Mouse (Mus musculus) embryonic facial prominence, embryonic 15.5 days (tissue): Measurements from ENCODE around the gene Gpt2. TPM values are rescaled to one million over a fixed set of nuclear protein-coding genes. Genes with fewer than 3 reads are reported as not detected.

Source experiments
- ATAC-seq: fragments of 200-750 bp; cut with Nextera tagmentation; 2 replicates; pipeline ENCODE4 v1.8.0; 2017; ENCODE audit warnings: low read depth, moderate TSS enrichment; ENCODE audit not compliant: insufficient number of reproducible peaks, low FRiP score, low TSS enrichment
- H3K27ac ChIP-seq: fragments of 300-500 bp; sonication (generic); replicated peaks from 2 replicates; pipeline ENCODE4 v1.5.1; 2015; ENCODE audit warnings: mild to moderate bottlenecking, inconsistent platforms
- H3K27me3 ChIP-seq: fragments of 300-500 bp; sonication (generic); 2 replicates; pipeline ENCODE4 v1.6.1; 2015; ENCODE audit warnings: inconsistent platforms
- H3K36me3 ChIP-seq: fragments of 300-500 bp; sonication (generic); 2 replicates; pipeline ENCODE4 v1.6.1; 2015; ENCODE audit warnings: mild to moderate bottlenecking, inconsistent platforms
- H3K4me1 ChIP-seq: fragments of 300-500 bp; sonication (generic); 2 replicates; pipeline ENCODE4 v1.6.1; 2015; ENCODE audit warnings: inconsistent platforms
- H3K4me2 ChIP-seq: fragments of 300-500 bp; sonication (generic); replicated peaks from 2 replicates; pipeline ENCODE4 v1.6.1; 2015; ENCODE audit warnings: mild to moderate bottlenecking, inconsistent platforms
- H3K4me3 ChIP-seq: fragments of 300-500 bp; sonication (generic); replicated peaks from 2 replicates; pipeline ENCODE4 v1.5.1; 2015; ENCODE audit warnings: mild to moderate bottlenecking, inconsistent platforms
- H3K9ac ChIP-seq: fragments of 300-500 bp; sonication (generic); 2 replicates; pipeline ENCODE4 v1.6.1; 2015; ENCODE audit warnings: inconsistent platforms
- H3K9me3 ChIP-seq: fragments of 300-500 bp; sonication (generic); replicated peaks from 2 replicates; pipeline ENCODE4 v1.6.1; 2016; ENCODE audit warnings: inconsistent platforms
- WGBS: fragments of 180-500 bp; shearing (Covaris S2); methylation state at CpG from one replicate; pipeline ENCODE4 v1.1.7; 2015; 5-methylcytosine and 5-hydroxymethylcytosine counted together
- polyA plus RNA-seq: library from polyadenylated mRNA; unstranded; fragments of >200 nt; fragmentation: Nextera tagmentation; extraction: Ambion mirVana; gene quantifications from 2 replicates; pipeline ENCODE4 v1.2.1, GENCODE M21; 2015

The Gpt2 gene
- polyA plus RNA-seq, 1 experiment from 2014 or later: 34.2 TPM

DNA sequence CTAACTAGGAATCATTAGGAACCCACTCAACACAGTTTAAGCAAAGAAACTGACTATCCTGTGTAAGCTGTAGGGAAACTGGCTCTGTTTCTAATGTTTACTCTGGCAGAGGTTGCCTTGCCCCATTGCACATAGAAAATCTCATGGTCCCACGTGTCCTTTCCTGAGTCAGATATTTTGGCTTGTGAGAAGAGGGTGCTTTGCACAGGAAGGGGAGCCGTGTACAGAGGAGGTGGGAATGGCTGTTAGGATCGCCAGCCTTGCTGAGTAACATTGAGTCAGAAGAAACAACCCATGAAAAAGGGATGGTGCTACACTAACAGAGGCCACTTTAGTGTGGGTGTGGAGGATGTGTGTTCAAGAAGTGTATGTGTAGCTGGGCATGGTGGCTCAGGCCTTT lies 36.6 kb downstream of the Gpt2 start:
- no peak overlapping the region for H3K4me2 ChIP-seq

DNA sequence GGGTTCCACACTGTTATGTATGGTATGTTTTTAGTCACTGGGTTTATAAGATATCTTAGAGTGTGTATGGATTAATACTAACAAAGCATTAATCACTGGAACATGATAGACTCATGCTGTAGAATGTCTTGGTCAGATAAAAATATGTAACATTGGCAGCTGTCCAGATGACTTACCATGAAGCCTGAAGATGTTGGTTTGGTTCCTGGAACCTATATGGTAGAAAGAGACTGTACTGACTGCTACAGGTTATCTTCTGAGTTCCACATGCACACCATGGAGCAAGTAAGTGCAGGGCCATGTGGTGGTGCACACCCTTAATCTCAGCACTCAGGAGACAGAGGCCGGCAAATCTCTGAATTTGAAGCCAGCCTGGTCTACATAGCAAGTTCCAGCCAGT lies 38.3 kb downstream of the Gpt2 start:
- H3K4me2 ChIP-seq: no peak overlapping the region
- H3K4me1 ChIP-seq: no peaks in the 10 kb centered on the region
- no peaks in the 10 kb centered on the region for H3K27me3 ChIP-seq
- no peak overlapping the region for H3K27ac ChIP-seq
- WGBS: 90% methylated on average over 1 of the region's 1 CpGs
- H3K4me3 ChIP-seq: no peak overlapping the region
- peaks cover 17% of the 10 kb centered on the region for H3K36me3 ChIP-seq
- ATAC-seq: no peak
- no peak overlapping the region for H3K9ac ChIP-seq
- no peaks in the 10 kb centered on the region for H3K9me3 ChIP-seq

More for the DNA sequence above, 36.6 kb downstream of the Gpt2 start:
- Histone ChIP-seq H3K4me3 (no peak overlapping the region), H3K9me3 (no peaks in the 10 kb centered on the region), H3K36me3 (peaks cover 14% of the 10 kb centered on the region; the same call in 1 of the 2 replicates), H3K4me1 (no peaks in the 10 kb centered on the region), H3K27ac (no peak overlapping the region), H3K27me3 (no peaks in the 10 kb centered on the region), H3K9ac (no peak overlapping the region)
- 73% methylated on average over 3 of the region's 3 CpGs for WGBS
- ATAC-seq: no peak

DNA sequence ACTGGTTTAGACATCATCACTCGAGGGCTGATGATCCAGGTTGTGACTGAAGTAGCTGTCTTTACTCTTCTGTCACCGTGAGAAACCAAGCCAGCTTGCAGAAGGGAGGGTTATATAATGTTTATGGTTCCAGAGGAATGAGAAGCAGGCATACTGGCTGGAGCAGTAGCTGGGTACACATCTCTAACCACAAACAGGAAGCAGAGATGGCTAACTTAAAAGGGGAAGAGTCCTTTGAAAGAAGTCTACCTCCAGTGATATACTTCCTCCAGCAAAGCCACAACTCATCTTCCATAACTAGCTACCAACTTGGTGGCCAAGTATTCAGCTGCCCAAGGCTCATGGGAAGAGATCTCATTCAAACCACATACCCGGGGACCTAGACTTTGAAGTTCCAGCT lies 39.1 kb downstream of the Gpt2 start:
- Histone ChIP-seq H3K4me3 (no peak overlapping the region), H3K9me3 (no peaks in the 10 kb centered on the region), H3K4me2 (no peak overlapping the region), H3K27ac (no peak overlapping the region), H3K4me1 (no peaks in the 10 kb centered on the region), H3K9ac (no peak overlapping the region), H3K36me3 (peaks cover 20% of the 10 kb centered on the region), H3K27me3 (no peaks in the 10 kb centered on the region)
- no peak for ATAC-seq
- WGBS: 89% methylated on average over 3 of the region's 3 CpGs

DNA sequence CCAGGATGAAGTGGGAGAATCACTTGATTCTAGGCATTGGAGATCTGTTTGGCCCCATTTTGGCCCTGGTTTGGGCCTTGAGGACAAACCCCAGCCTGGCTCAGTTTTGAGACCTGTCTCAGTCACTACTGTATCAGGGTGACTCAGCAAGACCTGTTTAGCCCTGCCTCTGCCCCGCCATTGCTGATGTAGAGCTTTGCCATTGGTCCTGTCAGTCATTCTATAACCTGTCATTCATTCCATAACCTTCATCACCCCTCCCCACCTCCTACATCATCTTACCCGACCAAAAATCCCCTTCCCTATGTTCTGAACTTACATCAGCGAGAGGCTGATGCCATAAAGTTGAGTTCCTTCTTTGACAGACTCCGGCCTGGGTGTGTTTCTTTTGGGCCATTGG lies 40.5 kb downstream of the Gpt2 start:
- Histone ChIP-seq H3K27ac (no peak overlapping the region), H3K36me3 (peaks cover 28% of the 10 kb centered on the region), H3K4me3 (no peak overlapping the region)

DNA sequence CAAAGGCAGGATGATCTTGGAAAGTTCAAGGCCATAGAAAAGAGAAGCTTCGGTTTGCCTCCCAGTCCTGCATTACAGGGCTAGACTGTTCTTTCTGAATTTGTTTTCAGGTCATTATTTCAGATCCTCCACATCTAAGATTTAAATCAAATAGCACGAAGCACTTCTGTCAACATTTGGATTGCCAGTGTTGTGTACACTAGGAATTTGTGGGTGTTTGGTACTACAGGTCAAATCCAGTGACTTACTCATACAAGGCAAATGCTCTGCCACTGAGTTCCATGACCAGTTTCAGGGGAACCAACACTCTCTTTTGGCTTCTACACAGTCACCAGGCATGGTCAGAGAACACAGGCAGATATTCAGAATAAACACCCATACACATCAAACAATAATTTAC lies 41.1 kb downstream of the Gpt2 start:
- H3K27me3 ChIP-seq: no peaks in the 10 kb centered on the region
- peaks cover 34% of the 10 kb centered on the region for H3K36me3 ChIP-seq
- no peak overlapping the region for H3K4me2 ChIP-seq
- H3K9me3 ChIP-seq: no peaks in the 10 kb centered on the region
- no peaks in the 10 kb centered on the region for H3K4me1 ChIP-seq
- ATAC-seq: no peak
- H3K9ac ChIP-seq: no peak overlapping the region
- H3K4me3 ChIP-seq: no peak overlapping the region
- peak overlapping the region; percentile 51; the same call in 1 of the 2 replicates for H3K27ac ChIP-seq
- WGBS: 91% methylated on average over 2 of the region's 2 CpGs

More for the DNA sequence above, 40.5 kb downstream of the Gpt2 start:
- no peak overlapping the region for H3K9ac ChIP-seq
- H3K4me1 ChIP-seq: no peaks in the 10 kb centered on the region
- 81% methylated on average over 4 of the region's 4 CpGs for WGBS
- H3K27me3 ChIP-seq: no peaks in the 10 kb centered on the region
- no peak for ATAC-seq
- no peaks in the 10 kb centered on the region for H3K9me3 ChIP-seq
- no peak overlapping the region for H3K4me2 ChIP-seq

DNA sequence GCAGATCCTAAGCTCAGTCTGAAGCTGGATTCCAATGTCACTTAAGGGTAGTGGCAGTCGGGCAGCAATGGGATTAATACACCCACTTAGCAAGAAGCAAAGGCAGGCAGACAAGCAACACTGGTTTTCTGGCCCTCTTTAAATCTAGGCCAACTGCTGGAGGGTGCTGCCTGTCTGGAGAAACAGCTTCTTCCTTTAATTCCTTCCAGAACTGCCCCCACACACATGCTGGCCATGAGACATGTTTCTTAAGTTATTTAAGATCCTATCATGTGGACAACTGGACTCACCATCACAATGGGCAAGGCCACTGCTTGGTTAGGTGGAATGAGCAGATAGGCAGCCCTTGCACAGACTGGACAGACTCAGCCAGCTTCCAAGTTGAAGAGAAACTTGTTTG lies 41.8 kb downstream of the Gpt2 start:
- Histone ChIP-seq H3K27ac (peak overlapping the region; percentile 51; the same call in 1 of the 2 replicates), H3K4me3 (no peak overlapping the region), H3K4me2 (no peak overlapping the region), H3K9me3 (no peaks in the 10 kb centered on the region), H3K9ac (no peak overlapping the region), H3K27me3 (no peaks in the 10 kb centered on the region), H3K4me1 (no peaks in the 10 kb centered on the region), H3K36me3 (peaks cover 41% of the 10 kb centered on the region)
- WGBS: 45% methylated on average over 1 of the region's 1 CpGs
- ATAC-seq: no peak

DNA sequence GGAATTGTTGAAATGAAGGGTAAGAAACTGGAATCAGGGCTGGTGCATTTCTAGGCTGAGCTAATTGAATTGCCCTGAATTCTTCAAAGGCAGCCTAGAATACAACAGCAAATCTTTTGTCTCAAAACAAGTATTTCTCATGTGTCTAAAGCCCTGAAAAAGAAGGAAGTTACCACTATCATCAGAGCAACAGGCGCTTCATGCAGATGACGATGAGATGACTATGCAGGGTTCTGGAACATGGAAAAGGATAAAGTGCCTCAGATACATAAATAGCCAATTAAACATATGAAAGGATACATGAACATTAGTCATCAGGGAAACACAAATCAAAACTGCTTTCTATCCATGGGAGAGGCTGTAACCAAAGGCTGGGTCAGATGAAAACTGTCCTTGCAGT lies 44.0 kb downstream of the Gpt2 start:
- no peak for ATAC-seq
- no peak overlapping the region for H3K9ac ChIP-seq
- no peaks in the 10 kb centered on the region for H3K27me3 ChIP-seq
- peaks cover 53% of the 10 kb centered on the region for H3K36me3 ChIP-seq
- no peak overlapping the region for H3K27ac ChIP-seq
- H3K4me1 ChIP-seq: no peaks in the 10 kb centered on the region
- WGBS: 95% methylated on average over 2 of the region's 2 CpGs
- H3K9me3 ChIP-seq: no peaks in the 10 kb centered on the region
- H3K4me2 ChIP-seq: no peak overlapping the region
- H3K4me3 ChIP-seq: no peak overlapping the region

DNA sequence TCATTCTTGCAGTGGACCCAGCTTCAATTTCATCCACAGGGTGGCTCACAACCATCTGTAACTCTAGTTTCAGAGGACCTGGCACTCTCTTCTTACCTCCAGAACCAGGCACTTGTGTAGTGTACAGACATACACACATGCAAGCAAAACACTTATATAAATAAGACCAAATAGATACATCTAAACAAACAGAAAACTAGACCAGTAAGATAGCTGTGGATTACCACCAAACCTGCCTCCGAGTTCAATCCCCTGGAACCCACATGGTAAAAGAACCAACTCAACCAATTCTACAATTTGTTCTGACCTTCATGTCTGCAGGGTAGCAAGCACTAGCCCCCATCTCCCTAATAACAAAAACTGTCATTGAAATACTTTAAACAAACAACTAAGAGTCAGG lies 59.6 kb downstream of the Gpt2 start:
- 89% methylated on average over 1 of the region's 1 CpGs for WGBS
- H3K9me3 ChIP-seq: no peaks in the 10 kb centered on the region
- H3K4me1 ChIP-seq: peaks cover 5% of the 10 kb centered on the region; the same call in 1 of the 2 replicates
- peaks cover 39% of the 10 kb centered on the region for H3K36me3 ChIP-seq
- no peak for ATAC-seq
- no peak overlapping the region for H3K27ac ChIP-seq
- H3K4me3 ChIP-seq: no peak overlapping the region
- no peak overlapping the region for H3K9ac ChIP-seq
- H3K4me2 ChIP-seq: no peak overlapping the region
- H3K27me3 ChIP-seq: no peaks in the 10 kb centered on the region

DNA sequence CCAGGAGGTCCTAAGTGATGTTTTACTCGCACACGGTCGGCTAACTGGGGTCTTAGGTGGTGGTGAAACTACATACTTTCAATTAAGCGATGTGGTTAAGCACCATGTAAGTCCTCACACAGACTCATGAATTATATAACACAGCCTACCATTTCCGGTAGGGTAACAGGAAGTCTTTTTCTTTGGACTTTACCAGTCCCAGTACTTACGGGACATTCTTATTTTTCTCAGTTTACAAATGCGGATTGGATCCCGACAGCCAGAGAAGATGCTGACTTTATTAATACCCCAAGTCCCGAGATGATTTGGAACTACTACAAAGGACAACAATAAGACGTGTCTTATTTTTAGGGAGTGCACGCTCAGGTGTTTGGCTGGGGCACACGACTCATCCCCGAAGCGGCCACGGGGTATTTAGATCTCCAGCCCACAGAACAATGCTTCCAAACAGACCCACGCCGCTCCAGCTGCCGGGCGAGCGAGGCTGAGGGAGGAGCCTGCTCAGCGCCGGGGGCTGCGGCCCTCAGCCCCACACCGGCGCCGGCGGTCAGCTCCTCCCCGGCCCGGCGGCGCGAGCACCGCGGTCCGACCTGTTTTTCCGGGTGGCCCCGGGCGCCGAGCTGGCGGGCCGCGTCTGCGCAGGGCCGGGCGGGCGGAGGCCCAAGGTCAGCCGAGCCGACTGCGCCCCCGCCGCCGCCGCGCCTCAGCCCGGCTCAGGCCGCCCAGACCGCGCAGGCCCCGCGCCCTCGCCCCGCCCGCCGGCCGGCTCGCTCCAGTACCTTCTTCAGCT lies 62.2 kb downstream of the Gpt2 start:
- Histone ChIP-seq H3K27ac (peak overlapping the region; percentile 95), H3K4me3 (peak overlapping the region; percentile 93), H3K27me3 (no peaks in the 10 kb centered on the region), H3K9me3 (no peaks in the 10 kb centered on the region), H3K4me2 (peak overlapping the region; percentile 66), H3K9ac (peak overlapping the region; percentile 92), H3K36me3 (peaks cover 18% of the 10 kb centered on the region), H3K4me1 (peaks cover 5% of the 10 kb centered on the region; the same call in 1 of the 2 replicates)
- under 1% methylated on average over 61 of the region's 66 CpGs for WGBS
- peak; percentile 86 for ATAC-seq

DNA sequence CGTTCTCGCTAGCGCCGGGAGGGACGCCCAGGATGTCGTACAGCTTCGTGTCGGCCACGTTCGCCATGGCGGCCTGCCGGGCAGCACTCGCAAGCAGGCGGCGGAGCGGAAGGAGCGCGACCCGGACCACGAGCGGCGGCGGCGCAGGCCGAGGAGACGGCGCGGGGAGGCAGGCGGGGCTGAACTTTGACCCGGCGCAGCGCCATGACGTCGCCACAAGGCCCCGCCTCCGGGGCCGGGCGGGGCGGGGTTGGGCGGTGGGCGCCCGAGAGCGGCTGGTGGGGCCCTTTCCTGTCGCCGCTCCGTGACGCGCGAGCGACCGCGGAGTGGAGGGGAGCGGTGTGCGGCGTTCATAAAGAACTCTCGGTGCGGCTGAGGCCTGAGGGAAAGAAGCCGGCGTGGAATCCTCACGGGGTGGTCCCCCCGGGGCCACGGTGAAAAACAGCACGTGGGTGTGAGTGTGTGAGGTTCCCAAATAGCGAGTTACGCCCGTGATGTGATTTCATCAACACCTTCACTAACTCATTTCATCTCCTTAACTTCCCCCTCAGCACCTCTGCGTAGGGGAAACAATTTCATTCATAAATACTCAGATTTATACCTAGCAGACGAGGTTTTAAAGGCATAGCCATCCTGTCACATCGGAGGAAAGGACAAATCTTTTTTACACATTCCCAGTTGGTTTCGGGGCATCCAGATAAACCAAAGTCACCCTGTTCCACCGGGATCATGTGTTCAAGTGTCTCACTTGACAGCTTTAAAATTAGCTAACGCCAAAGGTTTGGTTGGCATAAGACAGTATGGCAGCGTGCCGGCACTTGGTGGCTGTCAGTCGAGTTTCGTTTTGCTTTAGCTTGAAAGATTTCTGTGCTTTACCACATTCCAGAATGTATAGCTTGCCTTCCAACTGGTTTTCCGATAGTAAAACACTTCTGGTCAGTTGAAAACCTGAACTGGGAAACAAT lies 63.1 kb downstream of the Gpt2 start, which contains the start of gene Dnaja2:
Gene Dnaja2, minus strand, starts transcription at position 164 of the 965 bp plus-strand sequence.
- ATAC-seq: peak; percentile 97
- peaks cover 15% of the 10 kb centered on the region for H3K36me3 ChIP-seq
- peaks cover 5% of the 10 kb centered on the region; the same call in 1 of the 2 replicates for H3K4me1 ChIP-seq
- WGBS: under 1% methylated on average over 75 of the region's 77 CpGs
- peak within 1 kb of the TSS; percentile 66 for H3K4me2 ChIP-seq
- H3K9me3 ChIP-seq: no peaks in the 10 kb centered on the region
- H3K9ac ChIP-seq: peak within 1 kb of the TSS; percentile 92
- no peaks in the 10 kb centered on the region for H3K27me3 ChIP-seq
- peak within 1 kb of the TSS; percentile 93 for H3K4me3 ChIP-seq
- H3K27ac ChIP-seq: peak within 1 kb of the TSS; percentile 95

DNA sequence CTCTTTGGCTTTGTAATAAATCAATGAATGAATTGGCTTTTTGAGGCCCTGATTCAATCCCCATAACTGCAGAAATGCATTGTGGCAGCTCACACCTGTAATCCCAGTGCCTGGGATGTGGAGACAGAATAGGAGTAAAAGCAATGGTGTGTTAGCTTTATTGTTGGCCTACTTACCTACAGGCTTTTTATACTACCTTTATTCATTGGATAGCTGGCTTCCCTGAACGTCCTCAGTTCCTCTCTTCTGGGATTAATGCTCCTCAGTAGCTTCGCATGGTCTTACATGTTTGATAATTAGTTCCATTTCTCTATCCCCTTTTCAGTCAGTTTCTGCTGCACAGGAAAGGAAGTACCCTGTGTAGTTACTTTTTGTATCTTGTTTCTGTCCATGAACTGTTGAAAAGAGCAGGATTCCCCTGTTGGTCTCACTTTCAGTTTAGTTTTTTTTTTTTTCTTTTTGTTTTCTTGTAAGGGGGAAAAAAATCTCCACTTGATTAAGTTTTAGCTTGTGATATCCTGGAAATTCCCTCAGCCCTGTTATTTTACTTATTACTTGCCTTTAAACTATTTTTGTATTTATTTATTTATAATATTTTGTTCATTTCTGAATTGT lies 64.7 kb downstream of the Gpt2 start:
- H3K9me3 ChIP-seq: no peaks in the 10 kb centered on the region
- no peak overlapping the region for H3K4me2 ChIP-seq
- WGBS: 28% methylated on average over 2 of the region's 2 CpGs
- H3K36me3 ChIP-seq: peaks cover 5% of the 10 kb centered on the region
- no peak for ATAC-seq
- H3K4me3 ChIP-seq: no peak overlapping the region
- H3K4me1 ChIP-seq: peaks cover 5% of the 10 kb centered on the region; the same call in 1 of the 2 replicates
- H3K9ac ChIP-seq: no peak overlapping the region
- H3K27ac ChIP-seq: no peak overlapping the region
- H3K27me3 ChIP-seq: no peaks in the 10 kb centered on the region
